Mouse (Mus musculus): Measurements from ENCODE around the gene Rpl5.
"Not testable (repeated sequence)": the region's sequence is repeated elsewhere in the genome, so short reads cannot be mapped to it uniquely, and the experiment has no call there.

Gene Rpl5

DNA sequence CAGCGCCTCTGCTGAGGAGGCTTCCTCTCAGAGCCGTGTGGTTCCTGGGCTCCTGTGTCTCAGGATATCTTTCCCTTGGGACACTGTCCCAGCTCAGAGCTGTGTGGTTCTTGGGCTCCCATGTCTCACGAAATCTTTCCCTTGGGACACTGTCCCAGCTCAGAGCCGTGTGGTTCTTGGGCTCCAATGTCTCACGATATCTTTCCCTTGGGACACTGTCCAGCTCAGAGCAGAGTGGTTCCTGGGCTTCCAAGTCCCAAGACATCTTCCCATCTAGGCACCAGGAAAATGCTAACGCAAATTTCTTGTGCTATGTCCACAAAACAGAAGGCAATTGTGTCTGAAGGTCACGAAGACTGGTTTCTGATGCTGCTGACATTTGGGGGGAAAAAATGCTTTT is 5.6 kb upstream of the Rpl5 start:
- in situ Hi-C loops (cut with MboI; ENCODE audit: unreplicated experiment in 2 of 2), result loop anchor here (5.0 kb wide), 2 partner anchors 277 to 282 kb away; no protein-coding TSS in a partner anchor

DNA sequence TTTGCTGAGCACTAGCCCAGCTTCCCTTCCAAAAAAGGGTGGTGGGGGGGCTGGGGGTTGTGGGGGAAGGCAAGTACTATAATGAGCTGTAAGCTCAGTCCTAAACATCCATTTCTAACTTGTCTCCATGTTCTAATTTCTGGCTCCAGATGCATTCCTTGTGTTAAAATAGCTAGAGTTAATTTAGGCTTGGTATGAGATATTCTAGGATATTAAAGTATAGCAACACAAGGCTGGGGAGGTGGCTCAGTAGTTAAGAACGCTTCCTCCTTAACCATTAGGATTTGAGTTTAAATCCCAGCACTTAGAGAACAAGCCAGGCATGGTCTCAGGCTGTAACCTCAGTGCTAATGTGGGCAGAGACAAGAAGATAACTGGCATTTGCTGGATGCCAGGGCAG is 4.0 kb upstream of the Rpl5 start:
- in situ Hi-C loops (cut with MboI; ENCODE audit: unreplicated experiment in 2 of 2), result no loop called here

DNA sequence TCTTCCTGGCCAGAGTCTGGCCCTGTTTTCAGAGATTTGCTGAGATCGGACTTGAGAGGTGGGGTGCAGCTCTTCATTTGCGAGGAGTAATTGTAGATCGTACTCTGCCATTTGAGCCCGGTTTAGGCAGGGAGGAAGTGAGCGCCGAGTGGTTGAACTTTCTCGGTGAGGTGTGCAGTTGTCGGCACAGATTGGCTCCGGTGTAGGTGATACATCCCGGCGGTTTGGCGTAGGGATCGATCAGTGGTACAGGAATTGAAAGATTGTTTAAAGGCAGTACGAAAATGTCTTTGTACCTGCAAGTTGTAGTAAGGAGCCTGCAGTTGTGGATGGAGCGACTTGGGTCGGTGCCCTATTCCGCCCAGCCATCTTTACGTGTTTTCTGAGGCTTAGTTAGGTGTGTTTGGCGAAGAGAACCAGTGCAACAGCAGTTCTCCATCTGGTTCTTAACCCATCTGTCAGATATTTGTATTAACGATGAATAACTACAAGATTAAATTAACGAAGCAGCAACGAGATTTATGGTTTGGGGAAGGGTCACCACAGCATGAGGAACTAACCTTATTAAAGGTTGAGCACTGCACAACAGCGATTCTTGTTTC is 813 bp downstream of the Rpl5 start:
- in situ Hi-C loops (cut with MboI; ENCODE audit: unreplicated experiment in 2 of 2), result loop anchor here in 1 of 2 experiments (25.0 kb wide), 1 partner anchor 561 kb away; the partner anchor contains the start of gene Pcgf3

DNA sequence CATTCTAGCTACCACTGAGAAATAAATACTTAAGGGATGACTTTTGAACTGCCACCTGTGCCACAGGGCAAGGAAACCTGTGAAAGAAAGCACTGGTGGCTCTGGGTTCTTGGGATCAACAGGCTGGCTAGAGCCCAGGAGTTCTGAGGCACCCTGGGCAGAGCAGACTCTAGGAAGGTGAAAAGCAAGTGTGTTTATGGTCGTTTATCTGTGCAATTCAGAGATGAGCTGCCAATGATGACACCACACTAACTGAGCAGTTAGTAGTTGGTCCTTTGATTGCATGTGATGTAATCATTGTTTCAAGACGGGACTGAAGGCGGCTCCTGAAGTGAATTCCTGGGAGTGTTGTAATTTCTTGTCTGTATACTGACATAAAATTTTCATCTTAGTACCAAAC is 4.0 kb downstream of the Rpl5 start:
- in situ Hi-C loops (cut with MboI; ENCODE audit: unreplicated experiment in 2 of 2), result loop anchor here in 1 of 2 experiments (25.0 kb wide), 1 partner anchor 558 kb away; the partner anchor contains the start of gene Pcgf3

DNA sequence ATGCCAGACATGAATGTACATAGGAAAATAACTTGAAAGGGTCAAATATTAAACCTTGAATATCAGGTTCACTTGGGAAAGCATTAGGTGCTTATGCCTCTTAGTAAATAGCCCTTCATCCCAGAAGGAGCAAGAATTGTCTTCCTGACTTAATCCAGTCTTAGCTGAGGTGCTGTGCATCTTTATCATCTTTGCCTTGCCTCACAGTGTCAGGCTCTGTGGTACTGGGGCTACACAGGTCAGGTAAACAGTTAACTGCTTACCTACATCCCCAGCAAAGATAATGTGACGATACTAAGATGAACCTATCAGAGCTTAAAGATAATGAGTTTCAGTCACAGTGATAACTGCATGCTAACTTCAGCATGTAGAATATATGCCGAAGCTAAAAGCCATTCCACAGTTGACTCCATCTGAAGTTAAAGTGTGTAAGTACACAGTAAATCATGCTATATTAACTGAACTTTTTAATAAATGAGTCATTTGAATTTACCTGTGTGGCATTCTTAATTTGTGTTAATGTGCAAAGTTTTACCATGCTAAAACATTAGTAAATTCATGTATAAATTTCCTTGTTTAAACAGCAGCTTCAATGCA is 8.3 kb downstream of the Rpl5 start:
- in situ Hi-C loops (cut with MboI; ENCODE audit: unreplicated experiment in 2 of 2), result loop anchor here in 1 of 2 experiments (25.0 kb wide), 1 partner anchor 554 kb away; the partner anchor contains the start of gene Pcgf3

DNA sequence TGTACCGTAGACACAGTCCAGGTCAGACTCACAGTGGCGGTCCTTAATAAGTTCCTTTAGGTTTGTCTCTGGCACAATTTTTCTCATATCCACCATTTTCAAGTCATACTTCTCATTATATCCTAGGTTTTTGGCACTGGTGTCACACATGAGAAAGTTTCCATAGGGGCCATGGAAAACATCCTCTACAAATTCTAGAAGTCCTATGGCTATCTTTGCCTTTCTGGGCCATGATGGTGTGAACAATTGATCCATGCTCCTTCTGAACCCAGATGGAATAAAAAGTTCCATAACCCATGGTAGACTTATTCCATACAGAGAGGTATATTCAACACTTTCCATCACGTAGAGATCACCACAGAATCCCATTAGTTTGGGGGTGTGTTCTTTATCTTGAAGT is 9.4 kb downstream of the Rpl5 start:
- in situ Hi-C loops (cut with MboI; ENCODE audit: unreplicated experiment in 2 of 2), result loop anchor here (10.0 to 25.0 kb wide), 2 partner anchors 553 to 735 kb away; partner anchors contain the start of gene Pcgf3 (in 1 of the 2)

DNA sequence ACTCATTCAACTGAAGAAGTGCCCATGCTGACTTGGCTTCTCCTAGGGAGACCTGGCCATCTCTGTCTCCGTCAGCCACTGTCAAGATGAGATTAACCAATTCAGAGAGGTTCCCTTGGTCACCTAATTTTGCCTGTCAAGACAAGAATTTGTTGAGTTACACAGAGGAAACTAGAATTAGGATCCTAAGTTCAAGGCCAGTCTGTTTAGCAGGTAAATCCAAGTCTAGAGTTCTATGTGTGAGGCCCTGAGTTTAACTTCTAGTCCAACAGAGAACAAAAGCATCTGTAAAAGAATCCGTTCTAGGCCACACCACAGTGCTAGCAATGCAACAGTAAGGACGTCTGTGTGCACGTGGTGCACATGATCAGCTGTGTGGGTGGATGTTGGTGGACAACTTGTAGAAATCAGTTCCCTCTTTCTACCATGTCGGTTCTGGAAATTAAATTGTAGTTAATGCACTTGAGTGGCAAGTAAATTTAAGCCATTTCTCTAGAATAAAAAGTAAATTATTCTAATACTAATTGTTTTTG is 9.8 kb downstream of the Rpl5 start:
- in situ Hi-C loops (cut with MboI; ENCODE audit: unreplicated experiment in 2 of 2), result loop anchor here (10.0 to 25.0 kb wide), 2 partner anchors 552 to 735 kb away; partner anchors contain the start of gene Pcgf3 (in 1 of the 2)

DNA sequence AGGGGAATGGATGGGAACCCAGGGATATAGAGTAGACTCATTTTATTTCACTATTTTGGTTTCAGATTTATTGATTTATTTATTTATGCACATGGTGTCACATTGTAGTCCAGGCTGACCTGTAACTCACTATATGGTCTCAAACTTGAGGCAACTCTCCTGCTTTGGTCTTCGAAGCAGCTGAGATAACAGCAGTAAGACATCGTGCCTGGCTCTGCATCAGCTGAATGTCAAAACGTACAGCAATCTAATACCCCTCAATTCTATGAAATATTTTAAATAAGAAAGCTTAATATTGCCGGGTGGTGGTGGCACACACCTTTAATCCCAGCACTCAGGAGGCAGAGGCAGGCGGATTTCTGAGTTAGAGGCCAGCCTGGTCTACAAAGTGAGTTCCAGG is 10.7 kb downstream of the Rpl5 start:
- in situ Hi-C loops (cut with MboI; ENCODE audit: unreplicated experiment in 2 of 2), result loop anchor here (10.0 to 25.0 kb wide), 2 partner anchors 551 to 734 kb away; partner anchors contain the start of gene Pcgf3 (in 1 of the 2)

DNA sequence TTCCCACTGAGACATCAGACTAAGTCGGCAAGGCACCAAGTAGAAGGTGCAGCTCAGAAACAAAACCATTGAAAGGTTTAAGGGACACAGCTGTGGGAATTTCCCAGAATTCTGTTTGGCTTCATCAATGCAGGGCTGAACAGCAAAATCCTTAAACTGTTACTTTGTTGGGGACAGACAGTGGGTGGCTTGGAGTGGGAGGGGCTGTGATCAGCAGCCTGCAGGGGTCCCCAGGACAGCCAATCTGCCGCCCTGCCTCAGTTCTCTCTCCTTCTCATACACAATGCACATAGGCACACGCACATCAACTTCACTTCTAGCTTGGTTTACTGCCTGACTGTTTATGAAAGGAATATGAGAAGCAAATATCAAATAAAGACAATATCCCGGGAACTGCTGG is 15.0 kb downstream of the Rpl5 start:
- in situ Hi-C loops (cut with MboI; ENCODE audit: unreplicated experiment in 2 of 2), result loop anchor here (5.0 to 25.0 kb wide), 4 partner anchors 92 to 730 kb away; partner anchors contain the start of gene Pcgf3 (in 1 of the 2)

DNA sequence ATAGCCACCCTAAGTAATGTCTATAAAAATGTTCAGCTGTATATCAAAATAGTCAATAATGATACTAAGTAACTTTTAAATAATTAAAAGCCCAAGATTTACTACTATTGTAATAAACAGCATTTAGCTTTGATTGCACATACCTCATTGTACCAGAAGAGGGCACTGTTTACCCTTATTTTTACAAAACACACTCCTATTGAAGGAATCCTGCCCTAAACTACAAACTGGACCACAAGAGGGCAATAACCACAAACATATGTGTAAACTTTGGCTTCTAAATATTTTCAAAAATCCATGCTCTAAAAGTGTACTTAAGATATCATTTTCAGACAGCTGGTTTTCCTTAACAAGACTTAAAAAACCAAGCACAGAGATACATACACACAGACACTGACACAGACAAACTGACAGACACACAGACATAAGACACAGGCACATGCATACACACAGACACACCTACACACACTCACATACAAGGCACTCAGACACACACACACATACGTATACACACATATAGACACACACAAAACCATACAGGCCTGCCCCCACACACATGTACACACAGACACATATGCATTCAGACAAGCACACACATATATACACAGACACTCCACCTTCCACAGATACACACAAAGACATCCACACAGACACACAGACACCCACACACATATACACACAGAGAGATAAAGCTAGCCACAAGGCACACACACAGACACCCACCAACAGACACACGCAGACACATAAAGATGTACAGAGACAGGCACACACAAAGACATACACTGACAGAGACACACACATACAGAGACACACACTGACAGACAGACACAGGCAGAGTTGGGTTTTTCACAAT is 21.3 kb downstream of the Rpl5 start:
- in situ Hi-C loops (cut with MboI; ENCODE audit: unreplicated experiment in 2 of 2), result loop anchor here (5.0 to 25.0 kb wide), 3 partner anchors 86 to 541 kb away; partner anchors contain the start of gene Pcgf3 (in 1 of the 2)

DNA sequence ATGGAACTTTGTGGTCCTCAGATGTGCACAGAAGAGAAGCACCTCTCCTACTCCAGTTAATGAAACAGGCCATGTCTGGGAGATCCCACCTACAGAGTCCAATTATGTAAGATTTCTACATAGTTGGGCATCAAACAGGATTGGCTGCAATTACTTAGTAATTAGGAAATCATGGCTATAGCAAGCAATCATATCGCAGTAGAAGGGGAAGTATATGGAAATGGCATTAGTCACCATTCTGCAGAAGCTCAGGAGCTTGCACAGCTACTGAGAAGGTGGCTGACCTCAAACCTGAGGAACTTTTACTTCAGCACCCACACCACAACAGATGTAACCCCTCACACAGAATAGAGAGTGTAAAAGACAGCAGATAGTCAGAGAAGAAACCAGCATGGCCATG is 22.5 kb downstream of the Rpl5 start:
- in situ Hi-C loops (cut with MboI; ENCODE audit: unreplicated experiment in 2 of 2), result loop anchor here (5.0 to 25.0 kb wide), 3 partner anchors 84 to 539 kb away; partner anchors contain the start of gene Pcgf3 (in 1 of the 2)

DNA sequence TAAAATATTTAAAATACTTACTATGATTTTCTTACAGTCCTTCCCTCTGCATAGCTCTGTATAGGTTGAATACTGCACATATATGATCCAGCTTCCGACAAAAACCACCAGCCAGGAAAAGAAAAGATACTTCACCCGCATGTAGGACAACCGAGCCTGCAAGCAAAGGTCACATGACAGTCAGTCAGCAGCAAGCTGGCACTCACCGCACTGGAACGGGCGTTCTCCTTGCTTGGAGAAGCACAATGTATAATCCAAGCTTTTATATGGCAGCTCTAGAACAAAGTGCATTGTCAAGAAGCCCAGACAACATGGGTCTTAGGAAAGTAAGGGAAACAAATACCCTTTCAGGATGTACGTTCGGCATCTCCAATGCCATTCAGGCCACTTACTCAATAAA is 24.3 kb downstream of the Rpl5 start:
- in situ Hi-C loops (cut with MboI; ENCODE audit: unreplicated experiment in 2 of 2), result loop anchor here (5.0 to 25.0 kb wide), 3 partner anchors 83 to 538 kb away; partner anchors contain the start of gene Pcgf3 (in 1 of the 2)

DNA sequence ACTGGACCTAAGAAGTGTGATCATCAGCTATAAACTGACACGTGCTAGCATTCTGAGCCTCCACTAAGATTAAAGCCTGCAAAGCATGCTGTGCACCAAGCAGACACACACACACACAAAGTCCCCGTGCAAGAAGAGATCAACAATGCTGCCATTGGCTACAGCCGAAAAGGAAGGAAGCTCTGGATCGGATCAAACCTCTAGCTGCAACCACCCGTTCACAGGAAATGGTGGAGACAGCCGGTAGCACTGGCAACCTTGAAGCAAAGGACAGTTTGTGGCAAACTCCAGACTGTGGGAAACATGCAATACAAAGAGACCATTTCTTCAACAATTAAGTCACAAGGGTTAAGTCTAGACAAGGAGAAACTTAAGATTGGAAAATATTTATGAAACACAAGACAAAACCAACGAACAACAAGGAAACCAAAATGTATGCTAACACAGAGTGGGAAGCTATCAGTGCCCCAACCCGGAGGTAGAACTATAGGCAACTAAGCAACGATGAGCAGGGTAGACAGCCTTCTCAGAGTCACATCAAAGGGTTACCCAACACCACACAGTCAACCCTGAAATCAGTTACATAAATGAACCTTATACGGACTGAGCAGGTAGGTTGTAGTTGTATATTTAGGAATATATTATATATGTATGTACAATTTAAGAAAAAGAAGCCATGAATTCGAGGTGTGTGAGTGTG is 26.4 kb downstream of the Rpl5 start:
- in situ Hi-C loops (cut with MboI; ENCODE audit: unreplicated experiment in 2 of 2), result no loop called here

DNA sequence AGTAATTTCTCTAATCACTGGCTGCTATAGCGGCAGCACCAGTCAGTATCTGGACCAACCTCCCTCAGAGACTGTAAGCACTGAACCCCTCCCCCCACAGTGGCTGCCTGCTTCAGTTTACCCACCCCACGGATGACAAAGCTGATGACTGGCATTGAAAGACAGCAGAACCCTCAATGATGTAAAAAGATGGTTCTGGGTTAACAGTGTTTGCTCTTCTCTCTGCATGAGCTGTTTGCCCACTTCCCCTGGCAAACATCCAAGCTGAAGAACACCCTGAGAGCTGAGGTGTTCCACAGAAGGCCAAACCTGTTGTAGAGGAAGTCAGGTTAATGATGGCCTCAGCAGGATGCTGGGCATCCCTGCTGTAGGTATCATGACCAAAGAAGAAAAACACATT is 32.3 kb downstream of the Rpl5 start:
- in situ Hi-C loops (cut with MboI; ENCODE audit: unreplicated experiment in 2 of 2), result no loop called here

DNA sequence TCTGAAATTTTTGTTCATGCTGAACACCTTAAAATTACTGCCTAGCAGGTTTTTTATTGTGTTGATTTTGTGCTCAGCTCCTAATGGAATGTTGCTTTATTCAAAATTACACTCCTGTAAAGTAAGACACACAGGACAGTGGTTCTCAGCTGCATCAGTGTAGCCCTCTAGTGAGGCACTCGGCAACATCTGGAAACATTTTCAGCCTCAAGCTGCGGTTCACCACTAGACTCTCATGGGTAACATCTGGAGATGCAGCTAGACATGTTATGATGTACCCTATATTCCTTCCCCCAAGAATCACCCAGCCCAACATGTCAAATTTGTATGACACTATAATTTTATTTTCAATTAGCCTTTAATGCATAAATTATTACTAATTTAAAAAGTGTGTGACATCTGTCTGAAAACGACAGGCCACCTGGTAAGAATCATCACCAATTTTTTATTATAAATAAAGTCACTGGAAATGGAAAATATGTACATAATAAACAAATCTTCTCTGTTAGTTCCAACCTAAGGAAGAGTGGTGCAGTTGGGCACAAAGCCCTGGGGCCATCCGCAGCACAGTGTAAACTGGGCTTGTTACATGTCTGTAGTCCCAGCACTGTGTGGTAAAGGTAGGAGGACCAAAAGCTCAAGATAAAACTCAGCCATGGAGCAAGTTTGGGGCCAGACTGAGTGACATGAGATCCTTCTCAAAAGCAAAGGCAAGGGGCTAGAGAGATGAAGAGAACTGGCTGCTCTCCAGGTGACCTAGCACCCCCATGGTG is 33.1 kb downstream of the Rpl5 start:
- in situ Hi-C loops (cut with MboI; ENCODE audit: unreplicated experiment in 2 of 2), result no loop called here

DNA sequence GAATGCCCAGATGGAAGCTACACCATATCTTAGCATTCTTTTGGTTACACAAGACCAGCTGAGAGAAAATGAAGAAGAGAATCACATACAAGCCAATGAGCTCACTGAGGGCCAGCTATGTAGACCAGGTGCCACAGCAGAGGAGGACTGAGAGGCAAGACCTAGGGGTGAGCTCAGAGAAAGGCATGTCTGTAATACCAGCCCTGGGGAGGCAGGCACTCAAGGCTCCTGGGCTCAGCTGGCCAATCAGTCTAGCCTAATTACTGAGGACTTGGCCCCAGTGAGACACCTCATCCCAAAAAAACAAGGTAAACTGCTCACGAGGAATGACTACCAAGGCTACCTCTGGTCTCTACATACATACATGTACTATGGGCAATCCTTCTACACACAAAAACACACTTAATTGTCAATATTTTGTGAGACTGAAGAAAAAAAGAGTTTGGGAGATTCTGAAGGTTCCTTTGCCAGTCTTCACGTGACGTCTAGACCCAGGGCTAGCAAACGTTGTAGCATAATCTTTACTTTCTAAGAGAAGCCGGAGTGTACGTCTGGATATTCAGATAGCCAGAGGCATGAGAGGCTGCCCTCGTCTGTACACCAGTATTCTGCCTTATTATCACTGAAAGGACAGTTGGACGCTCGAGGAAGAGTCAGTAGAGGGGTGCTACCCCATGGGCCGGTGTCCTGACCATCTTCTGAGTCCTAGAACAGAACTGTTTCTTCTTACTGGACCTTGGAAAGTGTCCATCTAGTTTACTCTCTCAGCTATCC is 34.7 kb downstream of the Rpl5 start:
- in situ Hi-C loops (cut with MboI; ENCODE audit: unreplicated experiment in 2 of 2), result no loop called here

DNA sequence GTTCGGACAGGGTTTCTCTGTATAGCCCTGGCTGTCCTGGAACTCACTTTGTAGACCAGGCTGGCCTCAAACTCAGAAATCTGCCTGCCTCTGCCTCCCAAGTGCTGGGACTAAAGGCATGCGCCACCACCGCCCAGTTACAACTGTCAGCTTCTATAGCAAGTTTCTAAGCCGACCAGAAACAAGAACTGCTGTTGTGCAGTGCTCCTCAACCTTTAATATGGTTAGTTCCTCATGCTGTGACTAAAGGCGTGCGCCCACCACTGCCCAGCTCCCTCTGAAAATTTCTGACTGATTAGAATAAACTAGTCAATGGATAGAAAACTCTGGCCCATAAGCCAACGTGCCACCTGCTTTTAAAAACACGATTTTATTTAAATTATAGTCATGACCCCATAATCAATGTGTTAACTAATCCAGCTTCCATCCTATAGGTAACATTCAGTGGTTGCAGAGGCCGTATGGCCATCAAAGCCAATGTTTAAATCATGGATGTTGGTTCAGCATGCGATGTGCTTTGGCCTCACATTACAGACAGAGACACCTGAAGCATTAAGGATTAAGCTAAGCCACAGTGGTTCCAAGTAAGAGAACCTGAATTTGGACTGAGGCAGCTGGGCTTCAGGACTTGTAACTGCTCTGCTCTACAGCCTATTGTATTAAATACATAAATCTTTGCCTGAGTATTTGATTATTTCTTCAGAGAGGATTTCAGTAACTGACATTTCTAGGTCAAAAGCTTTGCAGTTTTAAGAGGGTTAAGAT is 36.5 kb downstream of the Rpl5 start:
- in situ Hi-C loops (cut with MboI; ENCODE audit: unreplicated experiment in 2 of 2), result no loop called here

DNA sequence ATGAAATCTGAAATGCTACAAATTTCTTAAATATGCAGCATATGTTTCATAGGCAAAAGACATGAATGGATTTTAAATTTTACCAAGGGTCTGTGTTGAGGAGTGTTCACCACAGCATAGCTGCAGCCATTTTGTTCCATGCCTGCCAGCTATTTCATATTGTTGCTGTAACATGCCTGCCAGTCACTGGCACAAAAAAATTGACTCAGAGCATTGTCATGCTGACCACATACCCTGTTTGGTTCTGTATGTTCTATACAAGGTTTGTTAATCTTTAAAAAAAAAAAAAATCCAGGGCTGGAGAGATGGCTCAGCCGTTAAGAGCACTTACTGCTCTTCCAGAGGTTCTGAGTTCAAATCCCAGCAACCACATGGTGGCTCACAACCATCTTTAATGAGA is 38.2 kb downstream of the Rpl5 start:
- in situ Hi-C loops (cut with MboI; ENCODE audit: unreplicated experiment in 2 of 2), result not testable (repeated sequence)
